Mouse (Mus musculus): ENCODE data around the gene Saysd1.

Gene Saysd1

DNA sequence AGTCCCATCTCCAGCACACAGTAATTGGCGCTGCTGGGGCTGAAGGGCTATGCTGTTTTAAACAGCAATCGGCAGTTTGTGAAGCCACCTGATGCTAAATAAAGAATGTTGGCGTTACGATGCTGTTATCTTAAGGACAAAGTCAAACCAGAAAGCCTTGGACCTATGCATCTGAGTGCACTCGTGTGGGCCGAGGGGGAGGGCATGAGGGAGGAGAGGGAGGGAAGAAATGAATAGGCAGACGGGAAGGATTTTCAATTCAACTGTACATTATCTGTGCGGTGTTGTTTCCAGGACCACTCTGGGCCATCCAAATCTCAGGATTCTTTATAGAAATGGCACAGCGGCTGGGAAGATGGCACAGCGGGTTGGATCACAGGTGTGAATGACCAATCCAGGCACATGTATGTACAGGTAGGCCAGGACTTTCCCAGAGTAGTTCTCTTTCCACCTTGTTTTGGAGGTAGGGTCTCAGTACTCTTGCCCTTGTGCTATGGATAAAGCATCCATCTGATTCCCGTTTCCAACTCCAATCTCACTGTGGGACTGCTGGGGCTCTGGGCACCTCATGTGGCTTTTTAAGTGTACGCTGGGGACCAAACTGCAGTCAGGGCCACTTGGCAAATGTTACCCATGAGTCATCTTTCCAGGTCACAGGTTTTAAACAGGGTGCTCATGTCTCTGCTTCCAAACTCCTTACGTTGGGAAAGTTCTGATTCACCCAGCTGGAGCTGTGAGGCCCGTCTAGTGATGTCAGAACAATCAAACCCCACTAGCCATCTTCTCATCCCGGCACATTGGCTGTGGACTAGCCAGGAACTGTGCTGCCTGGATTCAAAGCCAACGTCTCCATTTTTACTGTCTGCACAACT lies at the start of gene Saysd1:
Gene Saysd1, minus strand, starts transcription at position 51 of the 872 bp plus-strand sequence.
- DNase-seq (ENCODE audit: low spot score in 2 of 2) = no peak

- no peak for DNase-seq (ENCODE audit: low spot score in 2 of 2)
Observed at GRCm38 (mm10) chr14:20185426-20185825, 47.1 kb upstream of the Saysd1 start.

DNA sequence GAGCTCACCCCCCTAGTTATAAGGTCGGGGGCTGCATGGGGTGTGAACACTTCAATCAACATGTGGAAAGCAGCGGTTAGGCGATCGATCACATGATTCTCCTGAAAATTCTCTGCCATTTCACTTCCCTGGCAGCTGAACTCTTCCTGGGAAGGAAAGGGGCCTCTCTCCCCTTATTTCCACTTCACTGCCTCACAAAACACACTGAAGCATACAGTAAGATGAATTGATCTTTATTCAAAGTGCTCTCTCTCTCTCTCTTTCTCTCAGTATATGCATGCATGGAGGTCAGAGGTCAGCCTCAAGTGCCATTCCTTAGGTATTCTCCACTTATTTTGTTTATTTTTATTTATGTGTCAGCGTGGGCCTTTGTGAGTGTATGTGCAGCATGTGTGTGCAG lies 45.4 kb upstream of the Saysd1 start:
- no peak for DNase-seq (ENCODE audit: low spot score in 2 of 2)

- DNase-seq (ENCODE audit: low spot score in 2 of 2) = no peak
Observed at GRCm38 (mm10) chr14:20182596-20182995, 44.3 kb upstream of the Saysd1 start.

DNA sequence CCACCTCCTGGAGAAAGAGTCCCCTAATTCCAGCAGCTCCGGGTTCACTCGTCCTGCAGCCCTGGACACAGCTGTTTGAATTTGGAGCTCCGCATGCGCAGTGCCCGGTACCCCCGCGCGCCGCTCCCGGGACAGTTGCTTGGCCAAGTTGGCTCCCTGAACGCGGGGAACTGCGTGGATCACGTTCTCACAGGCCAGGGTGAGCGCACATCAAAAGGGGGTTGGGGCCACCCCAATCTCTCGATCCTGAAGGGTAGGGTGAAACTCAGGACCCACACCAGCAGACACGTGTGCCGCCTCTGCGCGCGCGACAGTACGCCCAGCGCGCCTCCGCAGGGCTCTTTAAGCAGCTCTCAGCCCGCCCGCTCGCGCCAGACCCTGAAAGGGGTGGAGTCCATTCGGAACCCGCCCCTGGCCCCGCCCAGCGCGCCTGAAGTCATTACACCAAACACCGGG lies 43.2 kb upstream of the Saysd1 start, which contains the start of gene Kcnk5:
Gene Kcnk5, minus strand, starts transcription at position 344 of the 456 bp plus-strand sequence.
- DNase-seq (ENCODE audit: low spot score in 2 of 2) = peak in 1 of 2 experiments; percentile 68

GRCm38 (mm10) chr14:20180751-20181162 lies 42.4 kb upstream of the Saysd1 start:
- DNase-seq (ENCODE audit: low spot score in 2 of 2) = no peak

DNA sequence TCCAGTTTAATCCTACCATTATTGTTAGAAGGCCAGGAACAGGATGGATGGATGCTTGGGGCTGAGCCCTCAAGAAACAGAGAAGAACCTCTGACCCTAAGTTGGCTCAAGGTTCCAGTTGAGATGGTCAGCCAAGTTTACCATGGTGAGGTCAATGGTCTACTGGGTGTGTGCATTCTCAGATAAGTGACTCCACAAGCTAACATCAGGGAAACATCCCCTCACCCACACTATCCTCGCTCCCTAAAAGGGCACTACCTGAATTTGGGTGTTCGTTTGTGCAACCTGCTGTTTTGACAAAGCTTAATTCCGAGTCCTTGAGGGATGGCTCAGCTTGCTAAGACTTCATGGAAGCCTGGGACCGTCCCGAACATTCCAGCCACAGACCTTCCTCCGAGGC lies 42.0 kb upstream of the Saysd1 start:
- no peak for DNase-seq (ENCODE audit: low spot score in 2 of 2)

- no peak for DNase-seq (ENCODE audit: low spot score in 2 of 2)
Observed at GRCm38 (mm10) chr14:20179731-20180280, 41.5 kb upstream of the Saysd1 start.

GRCm38 (mm10) chr14:20179080-20179479 lies 40.7 kb upstream of the Saysd1 start:
- no peak for DNase-seq (ENCODE audit: low spot score in 2 of 2)

- no peak for DNase-seq (ENCODE audit: low spot score in 2 of 2)
Observed at GRCm38 (mm10) chr14:20178593-20178992, 40.3 kb upstream of the Saysd1 start.

DNA sequence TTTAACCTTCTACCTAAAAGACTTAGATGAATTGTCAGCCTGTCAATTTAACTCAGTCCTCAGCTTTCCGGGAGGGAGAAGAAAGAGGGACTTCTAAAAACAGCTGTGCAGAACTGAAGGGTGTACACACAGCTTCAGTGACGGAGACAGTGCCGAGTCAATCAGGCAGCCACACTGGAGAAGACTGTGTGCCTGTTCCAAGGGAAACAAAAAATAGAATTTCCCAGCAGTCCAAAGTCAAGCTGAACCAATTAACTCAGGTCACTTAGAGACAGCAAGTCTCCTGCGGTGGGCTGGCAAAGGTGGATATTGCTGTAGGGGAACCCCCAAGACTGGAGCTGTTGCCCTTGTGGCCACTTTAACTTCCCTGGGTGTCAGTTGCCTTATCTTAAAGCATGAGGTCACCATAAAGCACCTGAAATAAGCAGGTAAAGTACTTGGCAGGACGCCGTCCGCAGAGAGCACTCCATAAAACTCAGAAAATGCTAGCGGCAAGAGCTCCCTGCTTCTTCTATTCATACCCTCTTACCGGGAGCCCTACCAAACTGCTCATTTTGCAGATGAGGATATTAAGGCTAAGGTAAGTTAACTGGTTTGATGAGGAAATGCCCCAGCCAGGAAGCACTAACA lies 39.3 kb upstream of the Saysd1 start:
- DNase-seq (ENCODE audit: low spot score in 2 of 2) = no peak

- DNase-seq (ENCODE audit: low spot score in 2 of 2) = no peak
Observed at GRCm38 (mm10) chr14:20175705-20176104, 37.4 kb upstream of the Saysd1 start.

GRCm38 (mm10) chr14:20175114-20175513 lies 36.8 kb upstream of the Saysd1 start:
- DNase-seq (ENCODE audit: low spot score in 2 of 2) = no peak

GRCm38 (mm10) chr14:20174696-20175095 lies 36.4 kb upstream of the Saysd1 start:
- DNase-seq (ENCODE audit: low spot score in 2 of 2) = no peak

DNA sequence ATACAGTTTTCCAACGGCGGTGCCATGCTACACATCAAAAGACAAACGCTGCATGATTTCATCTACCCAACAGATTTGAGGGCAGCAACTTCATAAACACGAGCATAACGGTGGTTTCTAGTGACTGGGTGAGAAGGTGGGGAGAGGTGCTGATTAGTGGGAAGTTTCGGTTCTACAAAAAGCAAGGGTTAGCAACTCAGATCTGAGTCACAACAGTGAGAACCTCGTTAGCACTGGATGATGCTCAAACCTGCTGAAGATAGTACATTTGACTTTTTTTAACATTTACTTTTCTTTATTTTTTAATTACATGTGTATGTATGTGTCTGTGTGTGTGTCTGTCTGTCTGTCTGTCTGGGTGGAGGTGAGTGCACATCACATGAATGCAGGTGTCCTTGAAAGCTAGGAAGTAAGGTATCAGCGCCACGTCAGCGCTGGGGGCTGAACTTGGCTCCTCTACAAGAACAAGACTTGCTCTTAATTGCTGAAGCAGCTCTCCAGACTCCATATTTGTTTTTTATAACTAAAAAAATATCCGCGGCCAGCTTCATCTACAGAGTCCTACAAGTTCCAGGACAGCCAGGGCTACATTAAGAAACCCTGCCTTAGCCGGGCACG lies 35.6 kb upstream of the Saysd1 start:
- DNase-seq (ENCODE audit: low spot score in 2 of 2) = no peak

GRCm38 (mm10) chr14:20172924-20173323 lies 34.6 kb upstream of the Saysd1 start:
- DNase-seq (ENCODE audit: low spot score in 2 of 2) = no peak

DNA sequence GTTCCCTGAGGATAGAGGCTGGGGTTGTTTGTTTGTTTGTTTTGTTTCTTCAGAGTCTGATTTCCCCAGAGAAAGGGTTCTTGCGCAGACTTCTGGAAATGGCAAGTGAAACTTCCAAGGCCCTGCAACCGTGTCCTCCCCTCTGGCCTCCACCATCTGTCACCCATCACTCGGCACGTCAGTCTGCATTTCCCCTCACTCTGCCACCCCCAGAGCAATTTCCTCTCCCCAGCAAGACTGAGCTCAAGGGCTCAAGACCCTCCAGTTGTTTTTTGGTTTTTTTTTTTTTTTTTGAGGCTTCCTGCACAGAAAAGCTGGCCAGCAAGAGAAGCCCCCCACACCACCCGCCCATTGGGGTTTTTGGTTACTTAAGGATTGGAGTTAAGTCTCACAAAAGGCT lies 34.2 kb upstream of the Saysd1 start:
- no peak for DNase-seq (ENCODE audit: low spot score in 2 of 2)

DNA sequence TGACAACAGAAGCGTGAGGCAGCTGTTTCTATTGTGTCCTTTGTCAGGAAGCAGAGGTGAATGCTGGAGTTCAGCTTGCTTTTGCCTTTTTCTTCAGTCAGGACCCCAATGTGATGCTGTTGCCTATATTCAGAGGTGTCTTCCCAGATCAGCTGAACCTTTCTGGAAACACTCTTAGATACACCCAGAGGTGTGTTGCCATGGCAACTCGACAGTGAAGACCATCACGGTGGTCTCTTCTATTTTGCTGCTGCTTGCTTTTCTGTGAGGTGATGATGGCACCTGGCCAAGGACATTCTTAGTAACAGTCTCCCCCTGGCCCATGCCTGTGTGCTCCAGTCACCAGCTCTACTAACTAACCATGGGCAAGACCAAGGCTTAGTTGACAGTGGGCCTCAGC lies 33.5 kb upstream of the Saysd1 start:
- no peak for DNase-seq (ENCODE audit: low spot score in 2 of 2)

DNA sequence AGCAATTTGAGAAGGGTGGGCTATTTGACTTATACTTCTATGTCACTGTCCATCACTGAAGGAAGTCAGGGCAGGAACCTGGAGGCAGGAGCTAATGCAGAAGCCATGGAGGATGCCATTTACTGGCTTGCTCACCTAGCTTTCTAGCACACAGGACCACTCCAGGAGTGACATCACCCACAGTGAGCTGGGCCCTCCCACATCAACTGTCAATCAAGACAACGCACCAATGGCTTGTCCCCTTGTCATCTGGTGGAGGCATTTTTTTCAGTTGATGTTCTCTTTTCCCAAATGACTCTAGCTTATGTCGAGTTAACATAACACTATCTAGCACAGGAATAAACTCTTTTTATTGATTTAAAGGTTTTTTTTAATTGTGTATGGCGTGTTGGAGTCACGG lies 30.9 kb upstream of the Saysd1 start:
- DNase-seq (ENCODE audit: low spot score in 2 of 2) = no peak

- DNase-seq (ENCODE audit: low spot score in 2 of 2) = no peak
Observed at GRCm38 (mm10) chr14:20168478-20168877, 30.1 kb upstream of the Saysd1 start.

DNA sequence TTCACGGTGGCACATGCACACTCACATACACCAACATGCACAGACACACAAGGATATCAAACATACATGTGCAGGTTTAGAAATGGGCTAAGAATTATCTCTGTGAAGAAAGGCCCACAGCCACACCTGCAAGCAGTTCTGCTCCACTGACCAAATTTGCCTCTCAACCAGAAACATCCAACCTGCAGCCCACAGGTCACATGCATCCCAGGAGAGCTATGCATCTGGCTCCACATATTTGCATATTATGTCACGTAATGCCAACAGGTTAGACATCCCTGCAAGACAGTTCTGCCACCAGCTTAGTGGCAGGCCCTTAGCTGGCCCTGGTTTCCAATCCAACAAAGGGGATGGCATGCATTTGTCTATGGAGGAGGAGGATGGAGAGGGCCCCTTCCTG lies 29.7 kb upstream of the Saysd1 start:
- no peak for DNase-seq (ENCODE audit: low spot score in 2 of 2)

GRCm38 (mm10) chr14:20165413-20165812 lies 27.1 kb upstream of the Saysd1 start:
- DNase-seq (ENCODE audit: low spot score in 2 of 2) = no peak

All from left cerebral cortex, adult 9 months (tissue).